Comparison of ENCODE assay signal across 27 mouse cellular contexts in genomic region chr5:100451871-100452270, GRCm38 (mm10).
"Had no signal": no experiment of that assay in that cellular context is flagged by ENCODE, and none has a peak within 500 bp of the region (broad histone marks: within the 10 kb centered on the region; RNA-seq: fewer than 3 reads in every experiment).

No protein-coding gene starts in this region.

- H3K4me3 ChIP-seq: limb, embryonic 10.5 days; limb, embryonic 12.5 days; limb, embryonic 13.5 days; limb, embryonic 15.5 days; liver, embryonic 12.5 days; liver, embryonic 13.5 days; liver, embryonic 15.5 days; lung, embryonic 15.5 days; megakaryocyte, embryonic 14.5 days; midbrain, embryonic 10.5 days; midbrain, embryonic 12.5 days; midbrain, embryonic 13.5 days; midbrain, embryonic 15.5 days; myocyte had no signal

- H3K9me3 ChIP-seq: limb, embryonic 10.5 days; limb, embryonic 12.5 days; limb, embryonic 13.5 days; limb, embryonic 15.5 days; liver, embryonic 12.5 days; liver, embryonic 13.5 days; liver, embryonic 15.5 days; lung, embryonic 15.5 days; megakaryocyte, embryonic 14.5 days; midbrain, embryonic 10.5 days; midbrain, embryonic 12.5 days; midbrain, embryonic 13.5 days; midbrain, embryonic 15.5 days had no signal

- DNase-seq: left cerebral cortex, postnatal 4 days; liver; liver, embryonic 13.5 days; liver, postnatal 0 days; lung, adult 18-20 months; lung, adult 2 months; lung, embryonic 14.5 days; lung, postnatal 10 days; lung, postnatal 14 days; lung, postnatal 36 days; lung, postnatal 4 days; midbrain, embryonic 14.5 days had no signal

- H3K27ac ChIP-seq: limb, embryonic 10.5 days; limb, embryonic 12.5 days; limb, embryonic 13.5 days; limb, embryonic 15.5 days; liver, embryonic 12.5 days; liver, embryonic 13.5 days; liver, embryonic 14.5 days; liver, embryonic 15.5 days; lung, embryonic 15.5 days; macrophage; midbrain, embryonic 10.5 days; midbrain, embryonic 12.5 days; midbrain, embryonic 13.5 days; midbrain, embryonic 15.5 days had no signal

- H3K4me1 ChIP-seq: limb, embryonic 10.5 days; limb, embryonic 12.5 days; limb, embryonic 13.5 days; limb, embryonic 15.5 days; liver, embryonic 12.5 days; liver, embryonic 13.5 days; liver, embryonic 15.5 days; lung, embryonic 15.5 days; midbrain, embryonic 10.5 days; midbrain, embryonic 12.5 days; midbrain, embryonic 13.5 days; midbrain, embryonic 15.5 days had no signal

- H3K27me3 ChIP-seq: limb, embryonic 12.5 days; limb, embryonic 13.5 days; limb, embryonic 15.5 days; liver, embryonic 12.5 days; liver, embryonic 13.5 days; liver, embryonic 15.5 days; lung, embryonic 15.5 days; megakaryocyte, embryonic 14.5 days; midbrain, embryonic 12.5 days; midbrain, embryonic 13.5 days; midbrain, embryonic 15.5 days had no signal
